Mouse (Mus musculus): ENCODE measurements around the gene Lck.

The Lck gene

DNA sequence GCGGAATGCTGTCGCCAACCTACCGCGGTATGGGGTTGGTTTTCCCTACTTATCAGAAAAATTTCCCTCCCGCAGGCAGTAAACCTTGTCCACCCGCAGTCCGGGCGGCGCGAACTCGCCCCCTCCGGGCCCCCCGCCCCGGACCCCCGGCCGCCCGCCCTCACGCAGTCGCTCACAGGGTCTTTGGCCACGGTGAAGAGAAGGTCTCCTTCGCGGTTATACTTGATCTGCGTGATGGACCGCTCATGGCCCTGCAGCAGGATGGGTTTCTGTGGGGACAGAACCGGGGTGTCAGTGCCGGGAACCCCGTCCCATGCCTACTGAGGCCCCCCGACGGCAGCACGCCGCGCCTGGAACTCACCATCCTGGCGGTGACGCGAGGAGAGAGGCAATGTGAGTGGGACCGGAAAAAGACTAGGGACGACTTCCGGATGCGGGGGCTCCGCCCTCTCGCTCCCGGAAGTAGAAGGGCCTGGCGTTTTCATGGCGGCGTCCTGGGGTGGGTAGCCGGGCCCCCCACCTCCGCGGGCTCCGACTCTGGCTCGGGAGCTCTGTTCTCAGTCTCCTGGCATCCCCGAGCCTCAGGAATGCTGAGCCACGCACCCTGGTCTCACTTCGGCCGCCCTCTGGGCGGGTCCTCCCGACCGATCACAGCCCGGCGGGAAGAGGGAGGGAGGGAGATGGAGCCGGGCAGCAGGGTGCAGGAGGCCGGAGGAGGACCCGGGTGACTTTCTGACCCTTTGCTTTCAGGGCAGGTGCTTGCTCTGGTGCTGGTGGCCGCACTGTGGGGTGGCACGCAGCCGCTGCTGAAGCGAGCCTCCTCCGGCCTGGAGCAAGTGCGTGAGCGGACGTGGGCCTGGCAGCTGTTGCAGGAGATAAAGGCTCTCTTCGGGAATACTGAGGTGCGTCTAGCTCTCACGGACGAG lies 27.1 kb upstream of the Lck start, which contains the start of the genes Eif3i and Tmem234:
Gene Eif3i (minus strand): TSS at position 416 of the 926 bp plus-strand sequence.
Gene Tmem234 (plus strand): TSS at position 436 of the 926 bp plus-strand sequence.
- H3K4me1 ChIP-seq (replicated peaks; ENCODE audit: low read depth, low read length), result peaks cover 68% of the 10 kb centered on the region

GRCm38 (mm10) chr4:129588865-129589264 lies 15.4 kb upstream of the Lck start:
- no peak overlapping the region for H3K4me3 ChIP-seq (replicated peaks; ENCODE audit: low read length)
- TF ChIP-seq CTCF (conservative IDR thresholded peaks at IDR 0.05; ENCODE audit: low read length) (no peak), NANOG (IDR thresholded peaks at IDR 0.05; ENCODE audit: borderline replicate concordance, low read length) (no peak), POU5F1 (IDR thresholded peaks at IDR 0.05; ENCODE audit: borderline replicate concordance, low read length) (no peak)
- no peaks in the 10 kb centered on the region for H3K9me3 ChIP-seq (ENCODE audit: low read length)
- H3K36me3 ChIP-seq (ENCODE audit: insufficient read depth, low read length), result peaks cover 40% of the 10 kb centered on the region
- peaks cover 20% of the 10 kb centered on the region for H3K4me1 ChIP-seq (replicated peaks; ENCODE audit: low read depth, low read length)
- H3K27me3 ChIP-seq (ENCODE audit: insufficient read depth, low read length), result no peaks in the 10 kb centered on the region

More for the DNA sequence above, 27.1 kb upstream of the Lck start, which contains the start of the genes Eif3i and Tmem234:
- Histone ChIP-seq H3K36me3 (ENCODE audit: insufficient read depth, low read length) (peaks cover 76% of the 10 kb centered on the region), H3K9me3 (ENCODE audit: low read length) (no peaks in the 10 kb centered on the region), H3K27me3 (ENCODE audit: insufficient read depth, low read length) (no peaks in the 10 kb centered on the region), H3K4me3 (replicated peaks; ENCODE audit: low read length) (peak within 1 kb of the TSS; percentile 100)
- no peak for TF ChIP-seq CTCF (conservative IDR thresholded peaks at IDR 0.05; ENCODE audit: low read length)
- no peak for TF ChIP-seq NANOG (IDR thresholded peaks at IDR 0.05; ENCODE audit: borderline replicate concordance, low read length)
- no peak for TF ChIP-seq POU5F1 (IDR thresholded peaks at IDR 0.05; ENCODE audit: borderline replicate concordance, low read length)

- Histone ChIP-seq H3K9me3 (ENCODE audit: low read length) (no peaks in the 10 kb centered on the region), H3K4me1 (replicated peaks; ENCODE audit: low read depth, low read length) (peaks cover 20% of the 10 kb centered on the region), H3K4me3 (replicated peaks; ENCODE audit: low read length) (no peak overlapping the region), H3K27me3 (ENCODE audit: insufficient read depth, low read length) (no peaks in the 10 kb centered on the region), H3K36me3 (ENCODE audit: insufficient read depth, low read length) (peaks cover 20% of the 10 kb centered on the region)
- TF ChIP-seq POU5F1 (IDR thresholded peaks at IDR 0.05; ENCODE audit: borderline replicate concordance, low read length) (no peak), NANOG (IDR thresholded peaks at IDR 0.05; ENCODE audit: borderline replicate concordance, low read length) (no peak), CTCF (conservative IDR thresholded peaks at IDR 0.05; ENCODE audit: low read length) (no peak)
These were observed 13.5 kb upstream of the Lck start for GRCm38 (mm10) chr4:129586943-129587342.

- Histone ChIP-seq H3K36me3 (ENCODE audit: insufficient read depth, low read length) (peaks cover 9% of the 10 kb centered on the region), H3K4me1 (replicated peaks; ENCODE audit: low read depth, low read length) (peaks cover 22% of the 10 kb centered on the region), H3K4me3 (replicated peaks; ENCODE audit: low read length) (no peak overlapping the region), H3K27me3 (ENCODE audit: insufficient read depth, low read length) (no peaks in the 10 kb centered on the region), H3K9me3 (ENCODE audit: low read length) (no peaks in the 10 kb centered on the region)
- TF ChIP-seq POU5F1 (IDR thresholded peaks at IDR 0.05; ENCODE audit: borderline replicate concordance, low read length) (no peak), CTCF (conservative IDR thresholded peaks at IDR 0.05; ENCODE audit: low read length) (no peak), NANOG (IDR thresholded peaks at IDR 0.05; ENCODE audit: borderline replicate concordance, low read length) (no peak)
These were observed 12.3 kb upstream of the Lck start for GRCm38 (mm10) chr4:129585773-129586172.

GRCm38 (mm10) chr4:129584884-129585608 lies 11.6 kb upstream of the Lck start:
- Histone ChIP-seq H3K4me3 (replicated peaks; ENCODE audit: low read length) (peak overlapping the region; percentile 62), H3K27me3 (ENCODE audit: insufficient read depth, low read length) (no peaks in the 10 kb centered on the region), H3K9me3 (ENCODE audit: low read length) (no peaks in the 10 kb centered on the region), H3K4me1 (replicated peaks; ENCODE audit: low read depth, low read length) (peaks cover 26% of the 10 kb centered on the region), H3K36me3 (ENCODE audit: insufficient read depth, low read length) (peaks cover 1% of the 10 kb centered on the region; the same call in 1 of the 2 replicates)
- TF ChIP-seq NANOG (IDR thresholded peaks at IDR 0.05; ENCODE audit: borderline replicate concordance, low read length) (no peak), CTCF (conservative IDR thresholded peaks at IDR 0.05; ENCODE audit: low read length) (peak; percentile 44), POU5F1 (IDR thresholded peaks at IDR 0.05; ENCODE audit: borderline replicate concordance, low read length) (no peak)

GRCm38 (mm10) chr4:129584370-129584769 lies 10.9 kb upstream of the Lck start:
- H3K27me3 ChIP-seq (ENCODE audit: insufficient read depth, low read length), result no peaks in the 10 kb centered on the region
- peaks cover 30% of the 10 kb centered on the region for H3K4me1 ChIP-seq (replicated peaks; ENCODE audit: low read depth, low read length)
- peak overlapping the region; percentile 62 for H3K4me3 ChIP-seq (replicated peaks; ENCODE audit: low read length)
- no peaks in the 10 kb centered on the region for H3K9me3 ChIP-seq (ENCODE audit: low read length)
- TF ChIP-seq CTCF (conservative IDR thresholded peaks at IDR 0.05; ENCODE audit: low read length) (no peak), NANOG (IDR thresholded peaks at IDR 0.05; ENCODE audit: borderline replicate concordance, low read length) (no peak), POU5F1 (IDR thresholded peaks at IDR 0.05; ENCODE audit: borderline replicate concordance, low read length) (no peak)
- no peaks in the 10 kb centered on the region for H3K36me3 ChIP-seq (ENCODE audit: insufficient read depth, low read length)

DNA sequence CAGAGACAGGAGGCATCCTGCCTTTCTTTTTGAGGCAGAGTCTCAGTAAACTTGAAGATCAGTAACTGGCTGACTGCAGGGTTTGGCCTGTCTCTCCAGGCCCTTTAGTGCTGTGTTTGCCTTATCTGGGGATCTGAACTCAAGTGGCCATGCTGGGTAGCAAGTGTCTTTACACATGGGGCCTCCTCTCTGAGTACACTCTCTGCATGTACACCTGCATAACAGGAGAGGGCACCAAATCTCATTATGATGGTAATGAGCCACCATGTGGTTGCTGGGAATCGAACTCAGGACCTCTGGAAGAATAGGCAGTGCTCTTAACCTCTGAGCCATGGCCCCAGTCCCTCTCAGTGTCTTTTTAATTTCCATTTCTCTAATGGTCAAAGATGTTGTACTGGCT lies 8.8 kb upstream of the Lck start:
- TF ChIP-seq NANOG (IDR thresholded peaks at IDR 0.05; ENCODE audit: borderline replicate concordance, low read length) (no peak), CTCF (conservative IDR thresholded peaks at IDR 0.05; ENCODE audit: low read length) (peak; percentile 33)
- no peaks in the 10 kb centered on the region for H3K27me3 ChIP-seq (ENCODE audit: insufficient read depth, low read length)
- H3K4me1 ChIP-seq (replicated peaks; ENCODE audit: low read depth, low read length), result peaks cover 38% of the 10 kb centered on the region
- no peaks in the 10 kb centered on the region for H3K36me3 ChIP-seq (ENCODE audit: insufficient read depth, low read length)
- no peak overlapping the region for H3K4me3 ChIP-seq (replicated peaks; ENCODE audit: low read length)
- no peaks in the 10 kb centered on the region for H3K9me3 ChIP-seq (ENCODE audit: low read length)

DNA sequence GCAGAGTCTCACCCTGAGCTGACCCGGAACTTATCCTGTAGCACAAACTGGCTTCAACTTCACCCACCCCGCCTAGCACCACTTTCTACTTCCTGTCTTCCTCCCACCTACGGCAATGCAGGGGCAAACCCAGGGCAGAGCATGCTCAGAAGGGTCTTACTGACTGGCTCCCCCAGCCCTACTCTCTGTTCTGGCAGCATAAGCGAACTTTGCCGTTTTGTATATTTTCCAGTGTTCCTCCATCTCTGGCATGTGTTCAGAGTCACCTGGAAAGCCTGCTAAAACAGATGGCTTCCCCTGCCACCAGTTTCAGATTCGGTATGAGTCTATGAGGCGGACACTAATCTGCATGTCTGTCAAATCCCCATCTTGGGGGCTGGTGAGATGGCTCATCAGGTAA lies 6.9 kb upstream of the Lck start:
- H3K4me1 ChIP-seq (replicated peaks; ENCODE audit: low read depth, low read length), result peaks cover 49% of the 10 kb centered on the region
- H3K27me3 ChIP-seq (ENCODE audit: insufficient read depth, low read length), result 0 out of 2 replicates have a peak, but pooled peaks cover 2% of the 10 kb centered on the region
- no peak overlapping the region for H3K4me3 ChIP-seq (replicated peaks; ENCODE audit: low read length)
- no peaks in the 10 kb centered on the region for H3K9me3 ChIP-seq (ENCODE audit: low read length)
- no peak for TF ChIP-seq POU5F1 (IDR thresholded peaks at IDR 0.05; ENCODE audit: borderline replicate concordance, low read length)
- no peak for TF ChIP-seq NANOG (IDR thresholded peaks at IDR 0.05; ENCODE audit: borderline replicate concordance, low read length)
- TF ChIP-seq CTCF (conservative IDR thresholded peaks at IDR 0.05; ENCODE audit: low read length), result no peak
- H3K36me3 ChIP-seq (ENCODE audit: insufficient read depth, low read length), result no peaks in the 10 kb centered on the region

Measured in E14TG2a.4 (cell line).